Mouse (Mus musculus): ENCODE measurements around the gene Npffr2. TPM values are rescaled to one million over a fixed set of nuclear protein-coding genes. Genes with fewer than 3 reads are reported as not detected.
"Not testable (repeated sequence)": the region's sequence is repeated elsewhere in the genome, so short reads cannot be mapped to it uniquely, and the experiment has no call there.

The Npffr2 gene
- not detected for total RNA-seq (2021)
- long read RNA-seq, experiment 1 = 0 reads
- long read RNA-seq, experiment 2 = 0 reads

DNA sequence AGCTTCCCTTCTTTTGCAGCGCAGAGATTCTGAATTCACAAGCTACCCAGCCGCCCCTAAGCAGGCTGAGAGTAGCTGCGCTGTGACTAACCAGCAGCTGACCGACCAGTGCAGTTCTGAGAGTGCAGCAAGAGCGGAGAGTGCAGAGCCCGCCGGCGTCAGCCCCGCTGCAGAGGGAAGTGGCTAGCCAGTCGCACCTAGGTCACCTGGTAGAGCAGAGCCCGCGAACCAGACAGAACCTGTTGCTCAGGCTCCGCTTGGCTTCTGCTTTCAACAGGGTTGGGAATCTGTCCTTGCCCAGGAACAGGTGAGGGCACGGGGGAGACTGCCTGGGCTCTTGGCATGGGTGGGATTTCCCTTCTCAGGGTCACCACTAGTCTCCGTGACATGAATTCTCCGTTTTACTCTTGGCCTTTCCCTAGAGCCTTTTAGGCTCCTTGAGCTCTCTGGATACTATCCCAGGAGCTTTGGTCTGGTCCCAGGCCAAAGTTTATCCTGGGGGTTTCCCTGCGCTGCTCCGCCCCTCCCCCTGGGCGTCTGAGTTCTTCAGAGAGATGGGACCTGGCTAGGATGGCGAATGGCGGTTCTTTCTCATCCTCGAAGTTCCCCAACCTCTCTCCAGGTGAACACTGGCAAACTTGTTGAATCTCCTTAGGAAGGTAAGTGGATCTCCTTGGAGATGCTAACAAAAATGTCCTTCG lies at the start of gene Npffr2:
Npffr2 (plus strand) TSS at position 552 of the 701 bp plus-strand sequence.
- DNase-seq (ENCODE audit: low spot score in 2 of 2) = no peak

DNA sequence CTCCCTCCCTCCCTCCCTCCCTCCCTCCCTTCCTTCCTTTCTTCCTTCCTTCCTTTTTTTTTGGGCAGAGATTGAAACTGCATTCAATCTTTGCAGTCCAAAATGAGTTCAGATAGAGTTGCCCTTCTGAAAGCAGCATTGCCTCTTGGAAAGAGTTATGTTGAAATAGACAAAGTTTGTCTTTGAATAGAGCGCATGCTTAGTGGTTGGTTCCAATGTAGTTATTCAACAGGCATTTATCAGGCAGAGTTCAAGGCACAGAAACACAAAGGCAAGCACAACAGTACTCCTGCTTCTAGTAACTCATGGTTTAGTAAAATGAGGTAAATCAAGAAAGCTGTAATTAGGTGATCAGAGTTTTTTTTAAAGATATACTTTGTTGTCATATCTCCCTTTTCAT lies 34.7 kb upstream of the Npffr2 start:
- DNase-seq (ENCODE audit: low spot score in 2 of 2) = no peak

DNA sequence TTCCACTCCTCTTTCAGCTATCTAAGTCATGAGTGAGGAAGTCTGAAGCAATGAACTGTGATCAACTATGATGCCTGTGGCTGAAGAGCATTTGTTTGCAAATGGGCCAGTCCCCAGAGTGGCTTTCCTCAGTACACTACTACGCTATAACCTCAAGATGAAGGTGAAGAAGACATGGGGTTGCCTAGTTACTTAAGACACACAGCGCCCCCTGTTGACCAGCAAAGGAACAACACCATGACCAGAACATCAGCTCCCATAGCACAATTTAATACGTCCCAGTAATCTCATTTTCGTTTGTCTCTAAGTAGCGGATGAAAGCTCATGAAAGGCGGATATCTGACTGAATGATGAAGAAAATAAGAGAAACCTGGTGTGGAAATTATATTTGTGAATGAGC lies 27.0 kb upstream of the Npffr2 start:
- peak in 1 of 2 experiments; percentile 7 for DNase-seq (ENCODE audit: low spot score in 2 of 2)

DNA sequence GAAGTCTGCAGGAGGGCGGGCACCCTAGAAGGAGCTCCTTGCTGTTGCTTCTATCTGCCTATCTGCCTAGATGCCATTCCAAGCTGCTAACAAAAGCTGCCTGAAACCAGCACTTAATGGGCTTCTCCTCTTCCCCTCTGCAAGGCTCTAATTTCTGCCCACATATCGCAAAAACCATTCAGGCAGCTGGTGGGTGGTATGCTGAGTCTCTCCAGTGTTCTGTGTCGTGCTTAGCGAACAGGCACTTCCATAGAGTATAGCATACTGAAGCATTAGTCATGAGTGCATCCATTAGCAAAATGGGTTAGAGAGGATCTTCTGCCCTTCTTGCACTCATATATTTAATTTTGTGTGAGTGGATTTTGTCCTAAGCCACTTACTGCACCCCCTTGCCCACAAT lies 8.6 kb upstream of the Npffr2 start:
- no peak for DNase-seq (ENCODE audit: low spot score in 2 of 2)

- no peak for DNase-seq (ENCODE audit: low spot score in 2 of 2)
Measured at GRCm38 (mm10) chr5:89526181-89526778, 949 bp upstream of the Npffr2 start.

DNA sequence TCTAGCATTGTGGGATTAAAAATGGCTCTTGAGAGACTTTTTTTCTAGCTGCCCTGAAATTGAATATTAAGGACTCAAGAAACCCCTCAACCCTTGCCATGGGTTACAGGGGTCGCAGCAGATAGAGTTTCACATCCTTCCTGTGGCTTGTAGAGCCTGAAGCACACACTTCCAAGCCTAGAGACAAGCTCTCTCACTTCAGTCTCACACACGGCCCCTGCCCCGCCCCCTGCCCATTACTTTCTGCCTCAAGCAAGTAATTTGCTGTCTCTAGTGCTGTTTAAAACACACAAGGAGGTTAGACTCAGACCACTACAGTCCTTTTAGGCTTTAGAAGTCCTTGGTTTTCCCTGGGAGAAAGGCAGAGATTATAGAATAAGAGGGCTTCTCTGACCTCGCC lies 1.7 kb downstream of the Npffr2 start:
- no peak for DNase-seq (ENCODE audit: low spot score in 2 of 2)

- DNase-seq (ENCODE audit: low spot score in 2 of 2) = no peak
Measured at GRCm38 (mm10) chr5:89529391-89529790, 2.2 kb downstream of the Npffr2 start.

- DNase-seq (ENCODE audit: low spot score in 2 of 2) = no peak
Measured at GRCm38 (mm10) chr5:89536018-89536417, 8.8 kb downstream of the Npffr2 start.

DNA sequence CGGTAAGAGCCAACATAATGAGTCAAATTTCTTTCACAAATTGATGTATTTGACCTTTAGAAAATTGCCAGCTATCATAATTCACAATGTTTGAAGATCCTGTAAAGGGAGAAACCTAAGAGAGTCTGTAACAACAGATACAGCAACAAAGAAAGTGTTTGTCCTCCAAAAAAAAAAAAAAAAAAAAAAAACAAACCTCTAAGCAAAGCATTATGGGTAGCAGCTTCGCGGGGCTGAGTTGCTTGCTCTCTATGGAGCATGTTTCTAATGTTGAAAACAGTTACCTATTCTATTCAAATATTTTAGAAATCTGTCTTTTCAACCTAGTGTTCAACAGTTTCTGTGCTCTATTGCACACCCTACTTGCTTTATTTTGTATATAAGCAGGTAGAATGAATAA lies 15.2 kb downstream of the Npffr2 start:
- no peak for DNase-seq (ENCODE audit: low spot score in 2 of 2)

DNA sequence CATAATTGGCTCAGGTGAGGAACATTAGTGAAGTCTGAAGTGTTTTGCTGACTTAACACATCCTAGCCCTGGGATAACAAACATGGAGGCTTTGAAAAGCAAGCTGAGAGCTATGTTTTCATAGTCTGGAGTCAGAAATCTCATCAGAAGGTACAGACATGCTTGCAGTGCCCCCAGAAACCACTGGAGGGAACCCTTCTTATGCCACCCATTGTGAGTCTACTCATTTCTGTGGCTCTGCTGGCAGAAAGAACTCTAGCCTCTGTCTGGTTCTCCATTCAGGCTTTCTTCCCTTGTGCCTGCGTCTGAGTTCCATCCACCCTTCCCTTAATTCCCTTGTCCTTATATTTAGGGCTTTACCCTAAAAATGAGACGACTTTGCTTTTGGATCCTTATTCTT lies 16.2 kb downstream of the Npffr2 start:
- DNase-seq (ENCODE audit: low spot score in 2 of 2) = peak in 1 of 2 experiments; percentile 34

- DNase-seq (ENCODE audit: low spot score in 2 of 2) = not testable (repeated sequence)
Measured at GRCm38 (mm10) chr5:89559118-89559517, 31.9 kb downstream of the Npffr2 start.

DNA sequence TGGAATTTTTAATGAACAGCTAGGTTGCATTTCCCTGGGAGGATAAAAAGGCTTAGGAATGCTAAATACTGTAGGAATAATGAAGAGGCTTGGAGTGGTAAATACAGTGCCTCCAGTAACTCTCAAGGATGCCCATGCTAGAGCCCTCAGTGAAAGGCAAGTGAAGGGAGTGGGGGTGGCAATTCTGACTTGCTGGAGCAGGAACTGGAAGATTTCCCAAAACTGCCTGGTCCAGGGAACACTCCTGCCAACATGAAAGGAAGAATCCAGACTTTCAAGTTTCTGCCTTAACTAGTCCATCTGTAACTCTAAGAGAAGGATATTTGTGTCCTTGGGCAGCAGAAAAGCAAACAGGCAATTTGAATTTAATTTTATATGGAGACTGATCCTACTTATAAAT lies 34.2 kb downstream of the Npffr2 start:
- no peak for DNase-seq (ENCODE audit: low spot score in 2 of 2)

DNA sequence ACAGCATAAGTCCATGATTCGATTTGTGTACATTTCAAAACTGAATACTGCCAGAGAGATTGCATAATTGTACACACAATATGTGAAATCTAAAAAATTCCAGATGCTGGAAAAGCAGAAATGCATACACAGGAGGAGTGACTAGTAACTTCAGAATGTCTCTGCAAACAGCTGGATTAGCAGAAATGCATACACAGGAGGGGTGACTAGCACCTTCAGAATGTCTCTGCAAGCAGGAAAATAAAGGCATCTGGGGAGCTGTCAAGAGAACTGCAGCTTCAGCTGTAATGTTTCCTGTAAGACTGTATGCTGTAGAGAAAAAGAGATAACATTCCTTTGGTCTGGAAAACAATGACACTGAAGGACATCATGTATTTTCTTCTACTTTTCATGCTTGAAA lies 51.4 kb downstream of the Npffr2 start:
- DNase-seq (ENCODE audit: low spot score in 2 of 2) = no peak

- no peak for DNase-seq (ENCODE audit: low spot score in 2 of 2)
Measured at GRCm38 (mm10) chr5:89579181-89579580, 52.0 kb downstream of the Npffr2 start.

DNA sequence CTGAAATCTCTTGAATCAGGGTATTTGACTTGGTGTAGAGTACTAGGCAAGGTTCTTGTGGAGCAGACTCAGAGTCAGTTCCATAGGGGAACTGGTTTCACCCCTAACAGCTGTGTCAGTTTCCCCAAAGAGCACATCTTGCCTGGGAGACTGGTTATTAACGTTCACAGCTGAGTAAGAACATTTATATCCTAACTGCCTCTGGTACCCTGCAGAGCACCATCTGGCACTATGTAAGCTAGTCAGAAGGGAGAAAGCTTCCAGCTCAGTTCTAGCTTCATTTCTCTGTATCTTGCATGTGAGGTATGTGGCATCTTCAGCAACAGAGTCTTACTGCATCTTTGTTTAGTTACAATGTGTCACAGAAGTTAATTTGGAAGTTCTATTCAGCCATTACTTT lies 53.9 kb downstream of the Npffr2 start:
- DNase-seq (ENCODE audit: low spot score in 2 of 2) = no peak

DNA sequence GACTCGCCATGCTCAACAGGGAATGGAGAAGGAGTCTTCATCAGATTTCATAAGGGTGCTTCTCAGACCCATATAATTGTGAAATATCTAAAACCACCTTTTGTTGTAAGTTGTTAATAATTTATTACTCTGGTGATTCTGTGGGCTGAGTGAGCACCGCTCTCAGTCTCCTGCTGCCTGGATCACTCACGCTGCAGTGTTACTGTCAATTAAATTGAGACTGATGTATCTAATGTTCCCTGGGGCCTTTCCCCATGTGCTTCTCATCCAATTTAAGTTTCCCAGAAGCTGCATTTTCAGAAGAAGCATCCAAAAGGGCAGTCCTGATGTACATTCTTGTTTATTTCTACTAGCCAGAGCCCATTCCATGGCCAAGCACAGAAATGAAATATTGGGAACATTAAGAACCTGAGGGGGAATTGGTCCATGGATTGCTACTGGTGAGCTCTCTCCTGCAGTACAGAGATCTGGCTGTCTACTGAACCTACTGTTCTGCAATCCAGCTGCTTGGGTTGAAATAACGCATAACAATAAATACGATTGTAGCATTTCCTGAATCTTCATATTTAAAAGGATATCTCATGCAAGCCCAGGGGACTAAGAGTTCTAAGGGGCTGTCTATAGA lies 54.6 kb downstream of the Npffr2 start:
- no peak for DNase-seq (ENCODE audit: low spot score in 2 of 2)

GRCm38 (mm10) chr5:89585021-89585420 lies 57.8 kb downstream of the Npffr2 start:
- DNase-seq (ENCODE audit: low spot score in 2 of 2) = no peak

- no peak for DNase-seq (ENCODE audit: low spot score in 2 of 2)
Measured at GRCm38 (mm10) chr5:89592301-89592700, 65.1 kb downstream of the Npffr2 start.

DNA sequence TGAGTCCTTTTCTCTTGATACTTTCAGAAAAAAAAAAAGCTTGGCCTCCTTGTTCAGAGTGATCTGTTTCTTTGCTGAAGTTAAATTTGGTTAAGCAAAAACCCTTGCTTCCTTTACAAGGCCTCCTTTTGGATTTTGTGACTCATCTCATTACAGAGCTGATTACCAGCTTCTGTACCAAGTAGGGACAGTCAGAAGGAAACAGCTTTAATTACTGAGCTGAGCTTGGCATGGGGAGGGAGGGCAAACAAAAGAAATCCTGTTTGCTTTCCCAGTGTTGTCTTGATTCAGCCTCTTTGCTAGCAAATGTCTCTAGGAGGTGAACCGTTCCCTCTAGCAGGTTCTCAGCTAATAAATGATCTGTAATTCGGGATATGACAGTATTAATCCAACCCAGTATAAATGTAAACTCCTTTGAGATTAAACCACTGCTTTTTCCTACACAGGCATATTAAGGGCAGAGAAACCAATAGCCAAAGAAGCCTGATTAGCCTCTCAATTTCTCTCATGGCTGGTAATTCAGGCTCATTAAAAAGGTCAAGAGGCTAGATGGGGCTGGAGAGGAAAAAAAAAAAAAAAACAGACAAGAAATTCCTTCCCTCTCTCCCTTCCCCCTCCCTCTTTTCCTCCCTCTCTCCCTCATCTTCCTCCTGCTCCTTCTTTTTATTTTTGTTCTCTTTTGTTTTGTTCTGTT lies 84.2 kb downstream of the Npffr2 start:
- no peak for DNase-seq (ENCODE audit: low spot score in 2 of 2)

DNA sequence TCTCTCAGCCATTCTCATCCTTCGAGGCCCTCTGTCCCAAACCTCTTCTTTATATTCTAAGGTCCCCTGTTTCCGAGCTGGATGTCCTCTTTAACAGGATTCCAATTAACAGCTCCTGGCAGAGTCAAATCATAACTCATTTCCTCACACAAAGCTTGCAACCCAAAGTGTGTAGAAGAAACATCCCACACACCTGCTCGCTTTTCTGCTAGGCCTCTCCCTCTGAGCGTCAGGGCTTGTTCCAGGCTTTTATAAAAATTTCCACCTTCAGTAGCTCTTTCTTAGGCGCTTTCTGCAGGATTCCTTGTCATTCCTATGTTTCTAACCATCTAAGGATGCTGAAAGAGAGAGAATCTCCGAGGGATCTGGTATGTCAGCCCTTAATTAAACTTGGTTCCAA lies 85.0 kb downstream of the Npffr2 start:
- DNase-seq (ENCODE audit: low spot score in 2 of 2) = no peak

- DNase-seq (ENCODE audit: low spot score in 2 of 2) = no peak
Measured at GRCm38 (mm10) chr5:89631599-89631998, 104.4 kb downstream of the Npffr2 start.

All from adrenal gland, postnatal 4 days (tissue).